Mouse (Mus musculus) erythroblast, embryonic 14.5 days (primary cell): ENCODE data around the gene Edem1.

ENCODE experiments used
- GATA1 ChIP-seq: IDR thresholded peaks from 2 replicates; pipeline ENCODE4 v1.6.1; 2012; ENCODE audit warnings: low read length, inconsistent platforms, mixed read lengths
- TAL1 ChIP-seq: IDR thresholded peaks from 3 replicates; pipeline ENCODE4 v1.6.1; 2012; ENCODE audit warnings: low read length, inconsistent platforms, mixed read lengths

GRCm38 (mm10) chr6:108784796-108785195 lies 43.6 kb upstream of the Edem1 start:
- TF ChIP-seq GATA1 (no peak), TAL1 (no peak)
